Mouse (Mus musculus): ENCODE data around the gene Dnajc4. TPM values are rescaled to one million over a fixed set of nuclear protein-coding genes. Genes with fewer than 3 reads are reported as not detected.

Dnajc4 gene
- total RNA-seq (2014; fragmentation: Nextera tagmentation) (29.4 and 29.5 TPM in 2 replicates), total RNA-seq (2017) (11.6 and 14.4 TPM in 2 replicates), polyA plus RNA-seq (2012) (23.9 and 24.3 TPM in 2 replicates)

DNA sequence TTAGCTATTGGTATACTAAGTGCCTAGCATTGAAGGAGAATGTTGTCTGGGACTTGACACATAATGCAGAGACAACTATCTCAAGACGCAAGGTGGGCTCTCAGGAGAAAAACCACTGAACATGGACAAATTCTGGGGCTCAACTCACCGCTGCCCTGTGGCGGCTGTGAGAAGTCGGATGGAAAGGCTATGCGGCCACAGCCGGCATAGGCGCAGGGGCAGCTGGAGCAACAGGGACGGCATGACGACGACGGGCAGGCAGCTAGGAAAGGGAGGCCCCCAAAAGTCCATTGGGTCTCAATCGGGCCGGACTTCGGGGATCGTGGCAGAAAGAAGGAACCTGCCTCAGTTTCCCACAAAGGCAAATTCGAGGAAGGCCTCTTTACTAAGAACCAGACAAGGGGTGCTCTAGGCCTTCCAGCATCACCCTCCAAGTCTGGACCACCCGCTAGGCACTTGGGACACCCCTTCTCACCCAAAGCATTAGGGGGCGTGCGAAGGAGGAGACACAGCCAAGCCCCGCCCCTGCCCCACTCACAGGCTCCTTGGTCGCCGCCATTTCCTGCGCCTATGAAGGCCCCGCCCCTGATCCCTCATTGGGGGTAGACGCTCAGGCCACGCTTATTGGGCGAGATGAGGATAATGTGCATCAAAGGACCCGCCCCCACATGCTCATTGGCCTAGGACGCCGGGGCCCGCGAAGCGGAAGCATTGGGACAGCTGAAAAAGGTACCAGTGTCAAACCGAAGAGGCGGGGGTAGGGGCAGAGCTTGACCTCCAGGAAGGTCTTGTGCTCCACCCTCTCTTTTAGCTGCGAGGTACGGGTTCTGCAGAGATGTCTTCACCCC lies at the start of gene Dnajc4:
Gene Dnajc4, minus strand, starts transcription at position 562 of the 848 bp plus-strand sequence.
- TF ChIP-seq GATA2 (IDR thresholded peaks at IDR 0.05; ENCODE audit: borderline replicate concordance, low read depth, low read length) (no peak), POLR2AphosphoS5 (IDR thresholded peaks at IDR 0.05; ENCODE audit: insufficient replicate concordance, low read depth, low read length) (no peak), TAL1 (conservative IDR thresholded peaks at IDR 0.05; ENCODE audit: low read depth, low read length) (no peak), CTCF (IDR thresholded peaks at IDR 0.05; ENCODE audit: low read depth, low read length) (no peak)
- ATAC-seq (ENCODE audit: extremely low read depth, insufficient number of reproducible peaks, low FRiP score, poor library complexity, severe bottlenecking): peak; percentile 95
- peak within 1 kb of the TSS; percentile 77 for H3K4me3 ChIP-seq (ENCODE audit: low read depth, low read length)
- DNase-seq (ENCODE audit: low spot score): peak; percentile 96
- H3K36me3 ChIP-seq (replicated peaks): peaks cover 38% of the 10 kb centered on the region
- H3K9me3 ChIP-seq (replicated peaks): no peaks in the 10 kb centered on the region
- peaks cover 69% of the 10 kb centered on the region for H3K4me1 ChIP-seq (ENCODE audit: insufficient read depth, low read depth, low read length)
- H3K27me3 ChIP-seq (ENCODE audit: insufficient read depth, low read length): no peaks in the 10 kb centered on the region

DNA sequence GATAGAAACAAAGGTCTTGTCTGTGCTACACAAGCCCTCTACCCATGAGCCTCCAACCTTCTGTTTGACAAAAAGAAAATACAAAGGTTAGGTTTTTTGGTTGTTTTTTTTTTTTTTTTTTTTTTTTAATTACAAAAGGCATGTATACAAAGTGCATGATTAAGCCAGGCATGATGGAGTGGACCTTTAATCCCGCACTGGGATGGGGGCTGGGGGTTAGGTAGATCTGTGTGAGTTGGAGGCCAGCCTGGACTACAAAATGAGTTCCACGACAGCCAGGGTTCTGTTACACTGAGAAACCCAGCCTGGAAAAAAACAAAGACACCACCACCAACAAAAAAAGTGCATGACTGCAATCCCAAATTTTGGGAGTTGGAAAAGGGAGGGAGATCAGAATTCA lies 48.8 kb upstream of the Dnajc4 start:
- TF ChIP-seq CTCF (IDR thresholded peaks at IDR 0.05; ENCODE audit: low read depth, low read length) (no peak), GATA1 (IDR thresholded peaks at IDR 0.05; ENCODE audit: borderline replicate concordance, low read length) (no peak), GATA2 (IDR thresholded peaks at IDR 0.05; ENCODE audit: borderline replicate concordance, low read depth, low read length) (no peak), TAL1 (conservative IDR thresholded peaks at IDR 0.05; ENCODE audit: low read depth, low read length) (no peak), POLR2AphosphoS5 (IDR thresholded peaks at IDR 0.05; ENCODE audit: insufficient replicate concordance, low read depth, low read length) (no peak)
- Histone ChIP-seq H3K4me1 (ENCODE audit: insufficient read depth, low read depth, low read length) (peaks cover 34% of the 10 kb centered on the region), H3K9me3 (replicated peaks) (no peaks in the 10 kb centered on the region), H3K27me3 (ENCODE audit: insufficient read depth, low read length) (peaks cover 19% of the 10 kb centered on the region; the same call in 1 of the 2 replicates), H3K4me3 (ENCODE audit: low read depth, low read length) (no peak overlapping the region; the same call in 1 of the 2 replicates), H3K36me3 (replicated peaks) (peaks cover 24% of the 10 kb centered on the region)
- ATAC-seq (ENCODE audit: extremely low read depth, insufficient number of reproducible peaks, low FRiP score, poor library complexity, severe bottlenecking) (no peak), DNase-seq (ENCODE audit: low spot score) (no peak)

DNA sequence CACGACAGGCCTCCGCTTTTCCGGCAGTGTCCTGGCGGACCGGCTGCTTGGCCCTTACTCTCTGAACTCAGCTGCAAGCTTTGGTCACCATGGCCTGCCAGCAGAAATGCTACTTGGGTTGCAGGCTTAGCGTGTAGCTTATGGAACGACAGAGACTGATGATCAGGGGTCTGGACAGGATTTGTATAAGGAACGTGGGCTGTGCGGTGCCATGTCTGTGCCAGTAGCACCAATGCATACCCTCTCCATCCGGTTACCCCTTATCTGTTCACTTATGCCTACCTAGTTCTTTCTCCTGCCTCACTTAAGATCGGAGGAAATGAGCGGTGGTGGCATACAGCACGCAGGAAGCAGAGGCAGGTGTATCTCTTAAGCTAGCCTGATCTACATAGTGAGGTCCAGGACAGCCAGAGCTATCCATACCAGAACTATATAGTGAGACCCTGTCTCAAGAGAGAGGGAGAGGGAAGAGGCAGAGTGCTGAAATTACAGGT lies 48.3 kb upstream of the Dnajc4 start:
- Histone ChIP-seq H3K4me3 (ENCODE audit: low read depth, low read length) (peak overlapping the region; percentile 85), H3K9me3 (replicated peaks) (no peaks in the 10 kb centered on the region), H3K4me1 (ENCODE audit: insufficient read depth, low read depth, low read length) (peaks cover 35% of the 10 kb centered on the region), H3K36me3 (replicated peaks) (peaks cover 26% of the 10 kb centered on the region), H3K27me3 (ENCODE audit: insufficient read depth, low read length) (peaks cover 18% of the 10 kb centered on the region; the same call in 1 of the 2 replicates)
- TF ChIP-seq CTCF (IDR thresholded peaks at IDR 0.05; ENCODE audit: low read depth, low read length) (no peak), GATA1 (IDR thresholded peaks at IDR 0.05; ENCODE audit: borderline replicate concordance, low read length) (no peak), POLR2AphosphoS5 (IDR thresholded peaks at IDR 0.05; ENCODE audit: insufficient replicate concordance, low read depth, low read length) (no peak), TAL1 (conservative IDR thresholded peaks at IDR 0.05; ENCODE audit: low read depth, low read length) (no peak), GATA2 (IDR thresholded peaks at IDR 0.05; ENCODE audit: borderline replicate concordance, low read depth, low read length) (no peak)
- no peak for DNase-seq (ENCODE audit: low spot score)
- no peak for ATAC-seq (ENCODE audit: extremely low read depth, insufficient number of reproducible peaks, low FRiP score, poor library complexity, severe bottlenecking)

DNA sequence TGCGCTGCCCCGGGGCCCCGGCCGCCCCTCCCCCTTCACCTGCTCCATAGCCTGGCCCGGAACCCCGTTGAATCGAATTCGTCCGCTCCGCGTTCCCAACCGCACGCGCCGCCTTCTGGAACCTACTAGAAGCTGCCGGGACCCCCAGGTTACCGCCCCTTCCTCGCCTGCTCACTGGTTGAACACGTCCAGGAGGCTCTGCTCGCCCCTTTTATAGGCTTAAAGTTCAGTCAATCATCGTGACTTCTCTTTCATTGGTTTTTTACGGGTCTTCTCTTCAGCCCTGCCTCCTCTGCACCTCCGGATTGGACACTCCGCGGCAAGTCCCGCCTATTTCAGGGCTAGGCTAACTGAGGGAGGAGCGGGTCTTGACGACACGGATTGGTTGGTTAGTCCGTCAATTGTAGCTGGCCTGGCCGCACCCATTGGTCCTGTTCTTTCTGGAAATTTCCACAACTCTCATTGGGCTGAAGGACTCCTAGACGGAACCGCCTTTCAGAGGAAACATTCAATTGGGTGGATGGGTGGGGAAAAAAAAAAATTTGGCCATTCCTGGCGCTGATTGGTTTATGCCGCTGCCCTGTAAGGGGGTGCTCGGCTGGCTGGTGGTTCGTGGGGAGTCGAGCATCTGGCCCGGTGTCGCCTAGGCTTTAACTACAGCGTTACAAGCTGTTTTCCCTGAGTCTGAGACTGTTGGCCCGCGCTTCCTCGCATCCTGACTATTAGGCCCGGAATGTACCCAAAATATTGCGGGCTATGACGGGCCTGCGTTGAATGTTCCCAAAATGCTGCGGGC lies 47.7 kb upstream of the Dnajc4 start, which contains the start of gene Stip1:
Gene Stip1, minus strand, starts transcription at position 127 of the 796 bp plus-strand sequence.
- peaks cover 14% of the 10 kb centered on the region; the same call in 1 of the 2 replicates for H3K27me3 ChIP-seq (ENCODE audit: insufficient read depth, low read length)
- peak; percentile 97 for ATAC-seq (ENCODE audit: extremely low read depth, insufficient number of reproducible peaks, low FRiP score, poor library complexity, severe bottlenecking)
- DNase-seq (ENCODE audit: low spot score): peak; percentile 100
- H3K4me3 ChIP-seq (ENCODE audit: low read depth, low read length): peak within 1 kb of the TSS; percentile 85
- H3K9me3 ChIP-seq (replicated peaks): no peaks in the 10 kb centered on the region
- peaks cover 33% of the 10 kb centered on the region for H3K36me3 ChIP-seq (replicated peaks)
- no peak for TF ChIP-seq POLR2AphosphoS5 (IDR thresholded peaks at IDR 0.05; ENCODE audit: insufficient replicate concordance, low read depth, low read length)
- H3K4me1 ChIP-seq (ENCODE audit: insufficient read depth, low read depth, low read length): peaks cover 38% of the 10 kb centered on the region

DNA sequence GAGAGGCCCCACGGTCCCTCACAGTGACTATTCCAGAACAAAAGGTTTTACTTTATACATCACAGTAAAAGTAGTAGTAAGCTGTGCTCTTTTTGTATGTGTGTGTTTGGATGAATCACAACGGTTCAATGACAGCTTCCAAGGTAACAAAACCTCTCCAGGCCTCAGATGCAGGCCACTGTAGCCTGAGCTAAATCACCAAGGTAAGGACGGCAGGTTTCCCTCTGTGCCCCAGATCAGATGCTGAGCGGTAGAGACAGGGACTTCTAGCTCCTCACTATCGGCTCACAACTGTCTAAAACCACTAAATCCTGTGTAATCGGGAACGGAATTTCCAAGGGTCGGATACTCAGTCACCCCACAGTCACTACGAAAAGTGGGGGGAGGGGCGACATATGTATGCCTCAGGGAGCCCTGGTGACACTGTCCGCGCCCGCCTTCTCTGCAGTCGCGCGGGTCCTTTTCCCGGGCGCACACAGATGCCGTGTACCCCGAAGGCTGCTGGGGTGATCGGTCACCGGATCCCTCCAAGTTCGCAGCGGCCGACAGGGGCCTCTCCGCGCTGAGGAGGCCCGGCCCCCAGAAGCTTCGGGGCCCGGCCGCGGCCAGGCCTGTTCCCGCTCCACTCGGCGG lies 46.8 kb upstream of the Dnajc4 start:
- ATAC-seq (ENCODE audit: extremely low read depth, insufficient number of reproducible peaks, low FRiP score, poor library complexity, severe bottlenecking) (no peak), DNase-seq (ENCODE audit: low spot score) (peak; percentile 52)
- Histone ChIP-seq H3K9me3 (replicated peaks) (no peaks in the 10 kb centered on the region), H3K27me3 (ENCODE audit: insufficient read depth, low read length) (peaks cover 8% of the 10 kb centered on the region; the same call in 1 of the 2 replicates), H3K4me3 (ENCODE audit: low read depth, low read length) (peak overlapping the region; percentile 85), H3K4me1 (ENCODE audit: insufficient read depth, low read depth, low read length) (peaks cover 38% of the 10 kb centered on the region), H3K36me3 (replicated peaks) (peaks cover 40% of the 10 kb centered on the region)
- TF ChIP-seq GATA2 (IDR thresholded peaks at IDR 0.05; ENCODE audit: borderline replicate concordance, low read depth, low read length) (no peak), CTCF (IDR thresholded peaks at IDR 0.05; ENCODE audit: low read depth, low read length) (no peak), TAL1 (conservative IDR thresholded peaks at IDR 0.05; ENCODE audit: low read depth, low read length) (no peak), POLR2AphosphoS5 (IDR thresholded peaks at IDR 0.05; ENCODE audit: insufficient replicate concordance, low read depth, low read length) (no peak)
